Mouse (Mus musculus) liver, embryonic 12.5 days (tissue): Measurements from ENCODE around the gene BC051665. TPM values are rescaled to one million over a fixed set of nuclear protein-coding genes. Genes with fewer than 3 reads are reported as not detected.

Source experiments
- ATAC-seq: fragments of 200-750 bp; cut with Nextera tagmentation; 2 replicates; pipeline ENCODE4 v1.8.0; 2017; ENCODE audit warnings: moderate number of reproducible peaks, mild to moderate bottlenecking, moderate library complexity
- H3K27ac ChIP-seq: fragments of 300-500 bp; sonication (generic); 2 replicates; pipeline ENCODE4 v1.5.1; 2016; ENCODE audit warnings: mild to moderate bottlenecking
- H3K27me3 ChIP-seq: fragments of 300-500 bp; sonication (generic); replicated peaks from 2 replicates; pipeline ENCODE4 v1.6.1; 2016; ENCODE audit warnings: mild to moderate bottlenecking, moderate library complexity
- H3K36me3 ChIP-seq: fragments of 300-500 bp; sonication (generic); 2 replicates; pipeline ENCODE4 v1.6.1; 2016; ENCODE audit warnings: mild to moderate bottlenecking, moderate library complexity
- H3K4me1 ChIP-seq: fragments of 300-500 bp; sonication (generic); 2 replicates; pipeline ENCODE4 v1.6.1; 2016
- H3K4me2 ChIP-seq: fragments of 300-500 bp; sonication (generic); 2 replicates; pipeline ENCODE4 v1.6.1; 2016; ENCODE audit warnings: mild to moderate bottlenecking, moderate library complexity
- H3K4me3 ChIP-seq: fragments of 300-500 bp; sonication (generic); 2 replicates; pipeline ENCODE4 v1.5.1; 2016; ENCODE audit warnings: mild to moderate bottlenecking, moderate library complexity
- H3K9ac ChIP-seq: fragments of 300-500 bp; sonication (generic); 2 replicates; pipeline ENCODE4 v1.6.1; 2016; ENCODE audit warnings: mild to moderate bottlenecking, moderate library complexity
- H3K9me3 ChIP-seq: fragments of 300-500 bp; sonication (generic); replicated peaks from 2 replicates; pipeline ENCODE4 v1.6.1; 2016; ENCODE audit warnings: mild to moderate bottlenecking, moderate library complexity
- WGBS: fragments of 180-500 bp; shearing (Covaris S2); methylation state at CpG from one replicate; pipeline ENCODE4 v1.1.7; 2016; ENCODE audit not compliant: insufficient replicate concordance; 5-methylcytosine and 5-hydroxymethylcytosine counted together
- polyA plus RNA-seq: library from polyadenylated mRNA; unstranded; fragments of >200 nt; fragmentation: Nextera tagmentation; extraction: Ambion mirVana; gene quantifications from 2 replicates; pipeline ENCODE4 v1.2.1, GENCODE M21; 2016

Gene BC051665
- polyA plus RNA-seq, 1 experiment from 2014 or later = not detected

- WGBS = 43% methylated on average over 6 of the region's 6 CpGs
- Histone ChIP-seq H3K9me3 (no peaks in the 10 kb centered on the region), H3K27ac (no peak overlapping the region), H3K4me3 (no peak overlapping the region), H3K4me2 (no peak overlapping the region), H3K4me1 (no peaks in the 10 kb centered on the region), H3K36me3 (peaks cover 36% of the 10 kb centered on the region), H3K27me3 (no peaks in the 10 kb centered on the region), H3K9ac (no peak overlapping the region)
- no peak for ATAC-seq
Measured at GRCm38 (mm10) chr13:60759136-60759535, 27.0 kb downstream of the BC051665 start.

DNA sequence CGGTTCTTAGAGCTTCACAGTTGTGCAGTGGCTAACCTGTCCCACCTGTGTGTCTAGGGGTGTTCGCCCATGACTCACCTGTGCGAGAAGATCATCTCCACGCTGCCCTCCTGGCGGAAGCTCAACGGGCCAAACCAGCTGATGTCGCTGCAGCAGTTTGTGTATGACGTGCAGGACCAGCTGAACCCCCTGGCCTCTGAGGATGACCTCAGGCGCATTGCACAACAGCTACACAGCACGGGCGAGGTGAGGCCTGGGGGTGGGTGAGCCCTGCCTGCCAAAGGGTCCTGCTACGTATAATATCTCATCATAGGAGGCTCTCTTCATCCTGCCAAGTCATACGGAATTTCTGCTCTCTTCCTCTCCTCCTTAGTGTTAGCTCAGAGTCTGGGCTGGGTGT, 28.9 kb downstream of the BC051665 start:
- WGBS = 70% methylated on average over 13 of the region's 13 CpGs
- no peak for ATAC-seq
- Histone ChIP-seq H3K27ac (no peak overlapping the region), H3K4me2 (no peak overlapping the region), H3K4me3 (no peak overlapping the region), H3K9ac (no peak overlapping the region), H3K36me3 (peaks cover 50% of the 10 kb centered on the region), H3K4me1 (no peaks in the 10 kb centered on the region), H3K9me3 (no peaks in the 10 kb centered on the region), H3K27me3 (no peaks in the 10 kb centered on the region)

GRCm38 (mm10) chr13:60755251-60755650, 30.9 kb downstream of the BC051665 start:
- WGBS = 65% methylated on average over 2 of the region's 2 CpGs
- H3K9me3 ChIP-seq = no peaks in the 10 kb centered on the region
- ATAC-seq = no peak
- peaks cover 52% of the 10 kb centered on the region for H3K36me3 ChIP-seq
- no peak overlapping the region for H3K27ac ChIP-seq
- no peaks in the 10 kb centered on the region for H3K4me1 ChIP-seq
- no peaks in the 10 kb centered on the region for H3K27me3 ChIP-seq
- H3K4me3 ChIP-seq = no peak overlapping the region
- no peak overlapping the region for H3K9ac ChIP-seq
- H3K4me2 ChIP-seq = no peak overlapping the region

- Histone ChIP-seq H3K4me3 (no peak overlapping the region), H3K27me3 (no peaks in the 10 kb centered on the region), H3K4me2 (no peak overlapping the region), H3K27ac (no peak overlapping the region), H3K4me1 (no peaks in the 10 kb centered on the region), H3K9me3 (no peaks in the 10 kb centered on the region), H3K36me3 (peaks cover 64% of the 10 kb centered on the region), H3K9ac (no peak overlapping the region)
- 77% methylated on average over 6 of the region's 6 CpGs for WGBS
- no peak for ATAC-seq
Measured at GRCm38 (mm10) chr13:60753216-60753615, 32.9 kb downstream of the BC051665 start.

DNA sequence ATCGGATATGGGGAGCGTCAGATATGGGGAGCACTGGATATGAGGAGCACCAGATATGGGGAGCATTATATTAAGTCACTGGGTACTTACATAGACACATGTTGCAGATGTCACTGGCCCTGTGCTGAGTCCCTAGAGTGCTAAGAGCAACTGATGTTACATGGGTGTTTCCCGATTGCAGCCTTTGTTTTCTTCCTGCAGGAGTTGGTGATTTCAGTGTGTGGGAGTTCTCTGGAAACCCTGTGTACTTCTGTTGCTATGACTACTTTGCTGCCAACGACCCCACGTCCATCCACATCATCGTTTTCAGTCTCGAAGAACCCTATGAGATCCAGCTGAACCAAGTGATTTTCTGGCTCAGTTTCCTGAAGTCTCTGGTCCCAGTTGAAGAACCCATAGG, 35.2 kb downstream of the BC051665 start:
- 85% methylated on average over 7 of the region's 7 CpGs for WGBS

DNA sequence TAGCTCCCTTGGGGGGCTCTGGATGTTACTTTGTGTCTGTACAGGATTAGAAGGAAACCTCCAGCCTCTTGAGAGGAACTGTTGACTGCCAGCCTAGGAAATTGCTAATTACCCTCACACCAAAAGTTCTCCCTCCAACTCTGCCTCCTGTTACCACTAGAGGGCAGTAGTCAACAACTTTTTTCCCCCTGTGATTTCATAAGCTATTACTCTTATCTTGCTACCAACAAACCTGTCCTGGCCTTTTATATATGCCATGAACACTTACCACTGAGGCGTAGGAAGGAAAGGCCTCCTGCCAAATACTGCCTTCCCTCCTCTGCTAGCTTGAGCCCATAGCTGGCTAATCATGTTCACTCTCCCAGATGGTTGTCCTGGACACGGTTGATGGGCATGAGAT, 37.6 kb downstream of the BC051665 start:
- Histone ChIP-seq H3K9me3 (no peaks in the 10 kb centered on the region), H3K27me3 (no peaks in the 10 kb centered on the region), H3K4me2 (no peak overlapping the region), H3K4me3 (no peak overlapping the region), H3K36me3 (peaks cover 57% of the 10 kb centered on the region), H3K4me1 (peaks cover 36% of the 10 kb centered on the region), H3K27ac (no peak overlapping the region), H3K9ac (no peak overlapping the region)
- WGBS = 76% methylated on average over 2 of the region's 2 CpGs
- no peak for ATAC-seq

More for the DNA sequence above, 35.2 kb downstream of the BC051665 start:
- H3K9me3 ChIP-seq = no peaks in the 10 kb centered on the region
- H3K36me3 ChIP-seq = peaks cover 64% of the 10 kb centered on the region
- no peak for ATAC-seq
- H3K4me3 ChIP-seq = no peak overlapping the region
- no peak overlapping the region for H3K9ac ChIP-seq
- H3K27ac ChIP-seq = no peak overlapping the region
- peaks cover 12% of the 10 kb centered on the region for H3K4me1 ChIP-seq
- H3K4me2 ChIP-seq = no peak overlapping the region
- no peaks in the 10 kb centered on the region for H3K27me3 ChIP-seq

GRCm38 (mm10) chr13:60747201-60747600, 39.0 kb downstream of the BC051665 start:
- H3K9me3 ChIP-seq = no peaks in the 10 kb centered on the region
- H3K4me1 ChIP-seq = peaks cover 49% of the 10 kb centered on the region
- ATAC-seq = no peak
- H3K4me3 ChIP-seq = no peak overlapping the region
- WGBS = 75% methylated on average over 1 of the region's 1 CpGs
- no peak overlapping the region for H3K9ac ChIP-seq
- H3K27ac ChIP-seq = no peak overlapping the region
- no peak overlapping the region for H3K4me2 ChIP-seq
- no peaks in the 10 kb centered on the region for H3K27me3 ChIP-seq
- peaks cover 43% of the 10 kb centered on the region for H3K36me3 ChIP-seq

GRCm38 (mm10) chr13:60746271-60746670, 39.9 kb downstream of the BC051665 start:
- H3K4me3 ChIP-seq = no peak overlapping the region
- peak overlapping the region; percentile 82; the same call in 1 of the 2 replicates for H3K27ac ChIP-seq
- H3K4me2 ChIP-seq = 0 out of 2 replicates have a peak overlapping the region, but pooled peaks have one; percentile 45
- H3K27me3 ChIP-seq = no peaks in the 10 kb centered on the region
- no peaks in the 10 kb centered on the region for H3K9me3 ChIP-seq
- no peak overlapping the region for H3K9ac ChIP-seq
- WGBS = 40% methylated on average over 1 of the region's 1 CpGs
- peaks cover 54% of the 10 kb centered on the region for H3K4me1 ChIP-seq
- H3K36me3 ChIP-seq = peaks cover 41% of the 10 kb centered on the region
- no peak for ATAC-seq

GRCm38 (mm10) chr13:60745358-60745757, 40.8 kb downstream of the BC051665 start:
- WGBS = 26% methylated on average over 12 of the region's 12 CpGs
- peak overlapping the region; percentile 82 for H3K27ac ChIP-seq
- H3K4me2 ChIP-seq = peak overlapping the region; percentile 45

GRCm38 (mm10) chr13:60744736-60745135, 41.4 kb downstream of the BC051665 start:
- no peak overlapping the region for H3K9ac ChIP-seq
- no peak for ATAC-seq
- H3K4me1 ChIP-seq = peaks cover 54% of the 10 kb centered on the region
- H3K4me2 ChIP-seq = peak overlapping the region; percentile 45
- peak overlapping the region; percentile 82 for H3K27ac ChIP-seq
- 36% methylated on average over 3 of the region's 3 CpGs for WGBS
- H3K27me3 ChIP-seq = no peaks in the 10 kb centered on the region
- no peaks in the 10 kb centered on the region for H3K9me3 ChIP-seq
- peaks cover 35% of the 10 kb centered on the region for H3K36me3 ChIP-seq
- no peak overlapping the region for H3K4me3 ChIP-seq

More at GRCm38 (mm10) chr13:60745358-60745757, 40.8 kb downstream of the BC051665 start:
- peak; percentile 75 for ATAC-seq
- H3K9me3 ChIP-seq = no peaks in the 10 kb centered on the region
- peak overlapping the region; percentile 37; the same call in 1 of the 2 replicates for H3K9ac ChIP-seq
- peaks cover 54% of the 10 kb centered on the region for H3K4me1 ChIP-seq
- no peak overlapping the region for H3K4me3 ChIP-seq
- H3K27me3 ChIP-seq = no peaks in the 10 kb centered on the region
- H3K36me3 ChIP-seq = peaks cover 34% of the 10 kb centered on the region

DNA sequence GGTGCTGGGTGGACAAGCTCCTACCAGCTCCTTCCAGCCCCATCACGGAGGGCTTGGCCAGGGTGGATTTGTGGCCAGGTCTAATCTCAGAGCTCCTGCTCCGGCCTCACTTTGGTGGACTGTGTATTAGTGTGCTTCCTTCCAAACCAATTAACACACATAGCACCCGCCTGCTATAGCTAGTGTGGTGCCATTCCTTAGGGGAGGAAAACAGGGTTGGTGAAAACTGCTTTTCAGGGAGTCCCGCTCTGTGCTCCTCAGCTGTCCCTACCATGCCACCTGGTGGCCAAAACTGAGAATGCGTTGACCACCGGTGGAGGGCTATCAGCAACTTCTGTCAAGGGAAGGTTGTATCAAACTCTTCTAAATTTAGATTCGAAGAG, 42.1 kb downstream of the BC051665 start:
- Histone ChIP-seq H3K4me2 (peak overlapping the region; percentile 65), H3K9ac (peak overlapping the region; percentile 47; the same call in 1 of the 2 replicates), H3K4me3 (peak overlapping the region; percentile 34; the same call in 1 of the 2 replicates), H3K9me3 (no peaks in the 10 kb centered on the region), H3K36me3 (peaks cover 33% of the 10 kb centered on the region), H3K27ac (peak overlapping the region; percentile 90), H3K27me3 (no peaks in the 10 kb centered on the region), H3K4me1 (peaks cover 54% of the 10 kb centered on the region)
- WGBS = 12% methylated on average over 7 of the region's 7 CpGs
- ATAC-seq = peak; percentile 46

DNA sequence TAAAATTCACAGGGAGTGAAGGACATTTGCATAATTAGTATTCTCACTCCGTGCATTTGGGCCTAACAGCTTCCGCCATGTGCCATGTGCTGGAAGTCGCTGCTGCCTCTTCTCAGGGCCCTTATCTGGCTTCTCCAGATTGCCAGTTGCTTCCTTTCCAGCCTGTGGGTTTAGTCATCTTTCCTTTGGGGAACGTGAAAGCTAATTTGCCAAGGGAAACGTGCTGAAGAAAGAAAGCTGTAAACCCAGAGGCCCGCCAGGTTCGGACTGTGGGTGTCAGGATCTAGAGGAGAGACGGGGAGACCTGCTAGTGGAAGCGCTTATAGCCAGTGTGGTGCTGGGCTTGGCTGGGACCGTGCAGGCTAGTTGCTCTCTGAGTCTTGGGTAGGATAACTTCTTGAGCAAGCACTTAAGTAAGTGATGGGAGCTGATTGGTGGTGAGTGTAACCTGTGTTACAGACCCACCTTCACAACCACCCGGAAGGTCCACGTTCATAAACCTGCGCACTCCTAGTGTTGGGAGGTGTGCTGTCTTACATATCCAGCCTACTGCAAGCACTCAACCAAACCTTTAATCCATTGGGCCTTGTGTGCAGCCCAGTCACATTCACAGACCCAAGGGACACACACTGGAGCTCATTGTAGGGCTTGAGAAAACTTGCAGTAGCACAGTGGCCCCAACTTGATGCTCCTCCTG, 42.6 kb downstream of the BC051665 start:
- Histone ChIP-seq H3K27ac (peak overlapping the region; percentile 90), H3K9ac (peak overlapping the region; percentile 47), H3K9me3 (no peaks in the 10 kb centered on the region), H3K4me2 (peak overlapping the region; percentile 65), H3K36me3 (peaks cover 29% of the 10 kb centered on the region), H3K4me3 (peak overlapping the region; percentile 34), H3K27me3 (no peaks in the 10 kb centered on the region), H3K4me1 (peaks cover 58% of the 10 kb centered on the region)
- peak; percentile 74 for ATAC-seq
- 23% methylated on average over 13 of the region's 13 CpGs for WGBS
